Mouse (Mus musculus): ENCODE results near the gene Tmem179b. TPM values are rescaled to one million over a fixed set of nuclear protein-coding genes. Genes with fewer than 3 reads are reported as not detected.

The Tmem179b gene
- polyA plus RNA-seq, 1 experiment from 2014 or later: 45.7 TPM

DNA sequence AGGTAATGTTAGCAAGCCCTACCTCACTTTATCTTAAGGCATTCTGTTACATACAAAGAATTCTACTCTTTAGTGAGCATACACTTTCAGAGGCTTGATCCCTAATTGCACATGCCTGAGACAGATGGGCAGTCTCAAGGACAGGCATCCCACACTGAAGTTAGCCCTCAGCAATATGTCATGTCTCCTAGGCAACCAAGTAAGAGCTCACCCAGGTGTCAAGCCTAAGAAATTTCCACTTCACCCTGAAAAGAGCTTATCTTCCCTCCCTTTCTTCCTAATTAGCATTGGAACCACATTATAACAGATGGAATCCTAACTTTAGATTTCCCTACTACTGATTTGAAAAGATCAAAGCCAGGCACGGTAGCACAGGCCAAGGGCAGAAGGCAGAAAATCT is 14.9 kb upstream of the Tmem179b start:
- no peak overlapping the region for H3K4me2 ChIP-seq
- H3K9ac ChIP-seq (ENCODE audit: low read length): no peak overlapping the region
- no peaks in the 10 kb centered on the region for H3K27me3 ChIP-seq (ENCODE audit: control insufficient read depth, insufficient read depth, low read length)
- WGBS: 29% methylated on average over 1 of the region's 1 CpGs
- no peak overlapping the region; the same call in 1 of the 2 replicates for H3K27ac ChIP-seq (ENCODE audit: low read depth, low read length)
- no peak overlapping the region for H3K4me3 ChIP-seq (ENCODE audit: low read depth, low read length)
- 0 out of 2 replicates have a peak, but pooled peaks cover 4% of the 10 kb centered on the region for H3K4me1 ChIP-seq (ENCODE audit: control insufficient read depth, insufficient read depth, low read length)
- no peak for ATAC-seq (ENCODE audit: low FRiP score)
- no peaks in the 10 kb centered on the region for H3K9me3 ChIP-seq (ENCODE audit: control insufficient read depth, low read length)
- DNase-seq (ENCODE audit: low spot score, missing footprints): no peak
- peaks cover 12% of the 10 kb centered on the region for H3K36me3 ChIP-seq (ENCODE audit: control insufficient read depth, insufficient read depth, low read length)

DNA sequence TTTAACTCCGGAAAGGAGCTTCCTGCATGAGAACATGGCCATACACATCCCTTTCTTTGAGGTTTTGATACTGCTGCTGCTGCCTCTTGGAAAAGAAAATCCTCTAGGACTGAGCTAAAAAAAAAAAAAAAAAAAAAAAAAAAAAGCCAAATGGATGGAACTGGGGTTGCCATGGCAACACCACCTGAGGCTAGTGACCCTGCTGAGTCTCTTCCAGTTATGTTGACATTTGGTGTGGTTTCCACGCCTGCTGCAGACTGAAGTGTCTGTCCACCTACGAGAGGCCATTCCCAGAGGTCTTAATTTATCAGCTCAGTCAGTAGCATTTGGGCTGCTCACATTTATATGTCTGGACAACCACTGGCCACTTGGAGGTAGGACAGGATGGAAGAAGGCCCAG is 14.3 kb upstream of the Tmem179b start:
- ATAC-seq (ENCODE audit: low FRiP score): no peak
- Histone ChIP-seq H3K4me3 (ENCODE audit: low read depth, low read length) (no peak overlapping the region), H3K9ac (ENCODE audit: low read length) (no peak overlapping the region), H3K27me3 (ENCODE audit: control insufficient read depth, insufficient read depth, low read length) (no peaks in the 10 kb centered on the region), H3K4me2 (no peak overlapping the region), H3K4me1 (ENCODE audit: control insufficient read depth, insufficient read depth, low read length) (0 out of 2 replicates have a peak, but pooled peaks cover 4% of the 10 kb centered on the region), H3K9me3 (ENCODE audit: control insufficient read depth, low read length) (no peaks in the 10 kb centered on the region), H3K36me3 (ENCODE audit: control insufficient read depth, insufficient read depth, low read length) (peaks cover 7% of the 10 kb centered on the region), H3K27ac (ENCODE audit: low read depth, low read length) (no peak overlapping the region)
- WGBS: 22% methylated on average over 3 of the region's 3 CpGs
- DNase-seq (ENCODE audit: low spot score, missing footprints): no peak

DNA sequence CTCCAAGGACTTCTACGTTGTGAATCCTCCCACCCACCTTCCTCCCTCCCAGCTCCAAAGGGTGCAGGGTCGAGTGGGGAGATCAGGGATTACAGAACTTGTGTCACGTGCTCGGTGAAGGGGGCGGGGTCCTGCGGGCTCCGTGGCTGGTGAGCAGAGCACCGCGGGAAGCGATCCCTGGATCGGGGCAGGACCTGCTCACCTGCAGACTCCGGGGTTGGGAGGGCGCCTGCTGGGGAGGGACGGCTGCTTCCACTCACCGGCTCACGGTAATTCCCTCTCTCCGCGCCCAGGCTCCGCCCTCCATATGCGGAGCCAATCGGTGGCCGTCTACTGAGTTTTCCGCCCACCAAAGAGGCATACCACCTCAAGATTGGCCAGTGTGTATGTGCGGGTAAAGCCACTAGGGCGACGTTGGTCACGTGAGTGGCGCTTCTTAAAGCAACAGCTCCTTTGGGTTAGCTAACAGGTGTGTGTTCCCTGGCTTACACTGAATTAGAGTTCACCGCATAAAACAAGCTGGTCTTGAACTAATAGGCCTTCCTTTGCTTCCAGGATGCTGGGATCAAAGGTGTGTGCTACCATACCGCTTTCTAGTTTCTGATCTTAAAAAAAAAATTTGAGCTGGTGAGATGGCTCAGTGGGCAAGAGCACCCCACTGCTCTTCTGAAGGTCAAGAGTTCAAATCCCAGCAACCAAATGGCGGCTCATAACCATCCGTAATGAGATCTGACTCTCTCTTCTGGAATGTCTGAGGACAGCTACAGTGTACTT is 11.9 kb upstream of the Tmem179b start, which contains the start of gene Taf6l:
Taf6l (minus strand) TSS at position 410 of the 774 bp plus-strand sequence.
- Histone ChIP-seq H3K9ac (ENCODE audit: low read length) (peak within 1 kb of the TSS; percentile 73), H3K27me3 (ENCODE audit: control insufficient read depth, insufficient read depth, low read length) (no peaks in the 10 kb centered on the region), H3K9me3 (ENCODE audit: control insufficient read depth, low read length) (no peaks in the 10 kb centered on the region), H3K4me1 (ENCODE audit: control insufficient read depth, insufficient read depth, low read length) (0 out of 2 replicates have a peak, but pooled peaks cover 4% of the 10 kb centered on the region), H3K4me3 (ENCODE audit: low read depth, low read length) (peak within 1 kb of the TSS; percentile 78), H3K4me2 (peak within 1 kb of the TSS; percentile 68), H3K36me3 (ENCODE audit: control insufficient read depth, insufficient read depth, low read length) (peaks cover 17% of the 10 kb centered on the region; the same call in 1 of the 2 replicates), H3K27ac (ENCODE audit: low read depth, low read length) (peak within 1 kb of the TSS; percentile 51; the same call in 1 of the 2 replicates)
- ATAC-seq (ENCODE audit: low FRiP score) (peak; percentile 99), DNase-seq (ENCODE audit: low spot score, missing footprints) (peak; percentile 97)
- WGBS: under 1% methylated on average over 32 of the region's 32 CpGs

DNA sequence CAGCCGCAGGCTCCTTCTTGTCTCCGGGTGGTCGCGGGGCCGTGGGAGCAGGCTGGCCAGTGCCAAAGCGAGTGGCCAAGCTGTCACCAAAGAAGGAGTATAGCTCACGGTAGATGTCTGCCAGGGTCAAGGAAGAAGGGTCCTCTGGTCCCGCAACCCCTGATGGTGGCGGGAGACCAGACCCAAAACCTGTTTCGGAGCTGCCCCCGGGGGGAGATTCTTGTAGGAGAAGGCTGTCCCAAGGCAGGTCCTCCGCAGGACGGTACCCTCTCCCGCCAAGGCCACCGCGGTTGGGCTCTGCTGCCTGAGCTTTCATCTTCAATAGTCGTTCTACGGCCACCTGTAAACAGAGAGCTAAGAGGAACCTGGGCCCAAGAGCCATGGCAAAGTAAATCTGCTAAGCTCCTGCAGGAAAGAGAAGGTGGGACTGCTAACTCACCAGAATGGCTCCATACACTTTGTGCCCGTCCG is 719 bp upstream of the Tmem179b start:
- ATAC-seq (ENCODE audit: low FRiP score) (peak; percentile 41; the same call in 1 of the 2 replicates), DNase-seq (ENCODE audit: low spot score, missing footprints) (peak; percentile 91)
- H3K36me3 ChIP-seq (ENCODE audit: control insufficient read depth, insufficient read depth, low read length): peaks cover 10% of the 10 kb centered on the region
- H3K4me3 ChIP-seq (ENCODE audit: low read depth, low read length): peak overlapping the region; percentile 74
- H3K27ac ChIP-seq (ENCODE audit: low read depth, low read length): peak overlapping the region; percentile 96
- peak overlapping the region; percentile 92 for H3K9ac ChIP-seq (ENCODE audit: low read length)
- H3K27me3 ChIP-seq (ENCODE audit: control insufficient read depth, insufficient read depth, low read length): no peaks in the 10 kb centered on the region
- peaks cover 29% of the 10 kb centered on the region for H3K4me1 ChIP-seq (ENCODE audit: control insufficient read depth, insufficient read depth, low read length)
- H3K9me3 ChIP-seq (ENCODE audit: control insufficient read depth, low read length): no peaks in the 10 kb centered on the region
- peak overlapping the region; percentile 98 for H3K4me2 ChIP-seq
- WGBS: 6% methylated on average over 20 of the region's 20 CpGs

DNA sequence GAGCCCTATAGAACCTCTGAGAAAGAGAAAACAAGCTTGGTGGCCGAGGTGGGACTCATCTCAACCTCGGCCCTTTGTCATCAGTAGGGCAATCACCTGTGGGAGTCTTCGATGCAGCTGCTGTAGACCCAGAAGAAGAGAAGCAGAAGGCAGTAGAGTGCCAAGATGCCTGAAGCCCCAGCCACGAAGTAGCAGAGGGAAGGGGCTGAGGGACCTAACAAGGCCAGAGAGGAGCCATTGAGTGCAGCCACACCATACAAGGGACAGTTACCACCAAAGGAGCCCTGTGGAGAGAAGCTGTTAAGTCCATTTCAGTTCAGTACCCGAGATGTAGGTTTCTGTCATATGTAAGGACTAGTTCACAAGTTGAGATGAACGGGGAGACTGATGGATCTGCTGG is 858 bp downstream of the Tmem179b start:
- H3K9me3 ChIP-seq (ENCODE audit: control insufficient read depth, low read length): no peaks in the 10 kb centered on the region
- H3K27ac ChIP-seq (ENCODE audit: low read depth, low read length): 0 out of 2 replicates have a peak overlapping the region, but pooled peaks have one; percentile 2
- no peak for ATAC-seq (ENCODE audit: low FRiP score)
- H3K4me3 ChIP-seq (ENCODE audit: low read depth, low read length): peak overlapping the region; percentile 74
- H3K4me1 ChIP-seq (ENCODE audit: control insufficient read depth, insufficient read depth, low read length): peaks cover 29% of the 10 kb centered on the region
- H3K27me3 ChIP-seq (ENCODE audit: control insufficient read depth, insufficient read depth, low read length): no peaks in the 10 kb centered on the region
- H3K4me2 ChIP-seq: peak overlapping the region; percentile 98
- H3K9ac ChIP-seq (ENCODE audit: low read length): peak overlapping the region; percentile 92; the same call in 1 of the 2 replicates
- 62% methylated on average over 6 of the region's 6 CpGs for WGBS
- H3K36me3 ChIP-seq (ENCODE audit: control insufficient read depth, insufficient read depth, low read length): peaks cover 15% of the 10 kb centered on the region
- no peak for DNase-seq (ENCODE audit: low spot score, missing footprints)

DNA sequence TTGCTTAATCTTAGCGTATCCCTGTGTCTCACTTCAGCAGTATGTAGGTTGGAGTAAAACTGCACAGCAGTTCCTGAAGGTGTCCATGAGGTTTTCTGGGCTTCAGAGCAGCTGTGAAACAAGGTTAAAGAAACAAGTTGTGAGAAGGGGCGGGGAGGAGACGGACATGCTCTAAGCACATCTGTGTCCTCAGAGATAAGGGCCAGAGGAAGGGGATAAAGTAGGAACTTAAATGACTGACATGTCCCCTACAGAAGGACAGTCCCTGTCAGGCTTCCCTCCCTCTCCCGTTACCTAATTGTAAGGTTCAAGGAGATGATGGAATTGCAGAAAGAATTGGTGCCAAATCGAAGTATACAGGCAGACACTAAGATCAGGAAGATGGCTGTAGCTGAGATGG is 1.3 kb downstream of the Tmem179b start:
- Histone ChIP-seq H3K36me3 (ENCODE audit: control insufficient read depth, insufficient read depth, low read length) (peaks cover 18% of the 10 kb centered on the region), H3K4me2 (peak overlapping the region; percentile 98; the same call in 1 of the 2 replicates), H3K9me3 (ENCODE audit: control insufficient read depth, low read length) (no peaks in the 10 kb centered on the region), H3K27me3 (ENCODE audit: control insufficient read depth, insufficient read depth, low read length) (no peaks in the 10 kb centered on the region), H3K9ac (ENCODE audit: low read length) (peak overlapping the region; percentile 92; the same call in 1 of the 2 replicates), H3K4me1 (ENCODE audit: control insufficient read depth, insufficient read depth, low read length) (peaks cover 29% of the 10 kb centered on the region), H3K27ac (ENCODE audit: low read depth, low read length) (no peak overlapping the region), H3K4me3 (ENCODE audit: low read depth, low read length) (peak overlapping the region; percentile 74; the same call in 1 of the 2 replicates)
- ATAC-seq (ENCODE audit: low FRiP score) (no peak), DNase-seq (ENCODE audit: low spot score, missing footprints) (no peak)
- WGBS: 88% methylated on average over 5 of the region's 5 CpGs

DNA sequence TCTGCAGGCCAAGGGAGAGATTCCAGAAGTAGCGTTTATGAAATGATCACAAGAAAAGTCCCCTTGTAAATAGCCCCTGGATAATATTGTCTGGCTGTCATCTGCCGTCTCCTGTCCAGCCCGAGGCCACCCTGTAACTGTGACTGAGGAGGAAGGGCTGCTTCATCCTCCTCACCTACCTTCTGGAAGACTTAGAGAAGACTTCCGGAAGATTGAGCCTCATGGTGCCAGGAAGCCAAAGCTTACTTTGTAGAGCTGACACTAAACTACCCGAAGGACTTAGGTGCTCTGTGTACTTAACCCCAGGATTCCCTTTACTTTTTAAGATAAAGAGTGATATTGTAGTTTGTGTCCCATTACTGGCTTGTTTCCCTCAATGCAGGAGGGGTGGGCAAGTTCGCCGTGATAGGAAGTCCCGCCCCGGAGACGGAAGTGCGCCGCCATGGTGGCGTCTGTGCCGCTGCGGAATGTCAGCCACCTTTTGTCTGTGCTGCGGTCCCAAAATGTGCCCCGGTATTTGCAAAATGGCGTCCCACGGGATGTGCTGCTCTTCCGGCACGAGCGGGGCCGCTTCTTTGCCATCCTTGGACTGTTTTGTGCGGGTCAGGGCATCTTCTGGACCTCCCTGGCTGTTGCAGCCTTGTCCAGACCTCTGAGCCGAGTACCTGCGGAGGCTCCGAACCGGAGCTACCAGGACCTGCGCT is 3.5 kb downstream of the Tmem179b start, which contains the start of gene Tmem223:
Tmem223 (plus strand) TSS at position 430 of the 704 bp plus-strand sequence.
- no peaks in the 10 kb centered on the region for H3K9me3 ChIP-seq (ENCODE audit: control insufficient read depth, low read length)
- ATAC-seq (ENCODE audit: low FRiP score) (peak; percentile 53), DNase-seq (ENCODE audit: low spot score, missing footprints) (peak; percentile 97)
- H3K36me3 ChIP-seq (ENCODE audit: control insufficient read depth, insufficient read depth, low read length): peaks cover 39% of the 10 kb centered on the region
- 23% methylated on average over 29 of the region's 29 CpGs for WGBS
- peak within 1 kb of the TSS; percentile 83 for H3K4me2 ChIP-seq
- peaks cover 29% of the 10 kb centered on the region for H3K4me1 ChIP-seq (ENCODE audit: control insufficient read depth, insufficient read depth, low read length)
- H3K27me3 ChIP-seq (ENCODE audit: control insufficient read depth, insufficient read depth, low read length): no peaks in the 10 kb centered on the region
- H3K9ac ChIP-seq (ENCODE audit: low read length): peak within 1 kb of the TSS; percentile 98
- H3K4me3 ChIP-seq (ENCODE audit: low read depth, low read length): peak within 1 kb of the TSS; percentile 89
- H3K27ac ChIP-seq (ENCODE audit: low read depth, low read length): peak within 1 kb of the TSS; percentile 77

DNA sequence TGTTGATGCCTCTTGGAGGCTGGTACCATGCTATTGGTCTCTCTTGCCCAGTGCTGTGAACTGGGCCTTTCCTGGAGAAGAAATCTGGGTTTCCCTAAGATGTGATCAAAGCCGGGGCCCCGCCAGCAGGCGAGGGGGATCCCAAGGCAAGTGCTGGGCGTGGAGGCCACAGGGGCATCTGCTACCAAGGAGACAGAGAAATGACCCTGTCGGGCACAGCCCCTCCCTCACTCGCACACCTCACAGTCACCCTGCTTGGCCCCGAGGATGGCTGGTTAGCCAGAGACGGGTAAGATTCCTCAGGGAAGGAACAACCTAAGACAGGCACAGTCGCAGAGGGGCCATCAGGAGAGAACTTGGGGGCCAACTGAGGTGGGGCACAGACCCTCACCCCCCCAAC is 8.7 kb downstream of the Tmem179b start:
- H3K36me3 ChIP-seq (ENCODE audit: control insufficient read depth, insufficient read depth, low read length): peaks cover 66% of the 10 kb centered on the region

More for the DNA sequence above, 8.7 kb downstream of the Tmem179b start:
- Histone ChIP-seq H3K4me2 (no peak overlapping the region), H3K9ac (ENCODE audit: low read length) (no peak overlapping the region), H3K9me3 (ENCODE audit: control insufficient read depth, low read length) (no peaks in the 10 kb centered on the region), H3K27me3 (ENCODE audit: control insufficient read depth, insufficient read depth, low read length) (no peaks in the 10 kb centered on the region), H3K27ac (ENCODE audit: low read depth, low read length) (no peak overlapping the region), H3K4me3 (ENCODE audit: low read depth, low read length) (no peak overlapping the region), H3K4me1 (ENCODE audit: control insufficient read depth, insufficient read depth, low read length) (peaks cover 4% of the 10 kb centered on the region)
- DNase-seq (ENCODE audit: low spot score, missing footprints) (no peak), ATAC-seq (ENCODE audit: low FRiP score) (no peak)
- 96% methylated on average over 9 of the region's 9 CpGs for WGBS

All from midbrain, embryonic 11.5 days (tissue).